Mouse (Mus musculus): ENCODE measurements around the gene Zfp146. TPM values are rescaled to one million over a fixed set of nuclear protein-coding genes. Genes with fewer than 3 reads are reported as not detected.
"Not testable (repeated sequence)": the region's sequence is repeated elsewhere in the genome, so short reads cannot be mapped to it uniquely, and the experiment has no call there.

The Zfp146 gene
- polyA plus RNA-seq, 1 experiment from 2014 or later = 3.1 TPM

DNA sequence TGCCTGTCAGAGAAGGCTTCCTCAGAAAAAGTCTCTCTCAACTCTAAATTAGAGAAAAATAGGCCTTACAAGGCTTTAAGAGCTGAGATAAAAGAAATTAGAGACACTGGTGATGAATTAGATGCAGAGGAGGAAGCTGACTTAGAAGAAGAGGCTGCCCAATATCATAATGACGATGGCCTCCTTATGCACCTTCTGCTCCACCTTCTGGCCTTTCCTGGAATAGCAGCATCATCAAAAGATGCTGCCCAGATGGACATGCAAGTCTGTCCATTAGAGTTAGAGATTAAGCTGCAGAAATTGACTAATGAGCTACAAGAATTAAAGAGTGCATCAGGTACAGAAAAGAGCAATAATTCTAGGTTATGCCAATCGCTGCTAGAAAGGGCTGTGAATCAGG is 35.8 kb upstream of the Zfp146 start:
- H3K36me3 ChIP-seq (ENCODE audit: control insufficient read depth, insufficient read depth) = no peaks in the 10 kb centered on the region
- no peak overlapping the region for H3K4me3 ChIP-seq (ENCODE audit: low read depth, low read length)
- H3K4me2 ChIP-seq (replicated peaks; ENCODE audit: low read depth) = no peak overlapping the region
- H3K4me1 ChIP-seq (replicated peaks; ENCODE audit: control insufficient read depth, insufficient read depth, low read length) = no peaks in the 10 kb centered on the region
- no peak for ATAC-seq
- peak; percentile 92 for TF ChIP-seq CTCF (IDR thresholded peaks at IDR 0.05; ENCODE audit: low read depth)
- no peaks in the 10 kb centered on the region for H3K27me3 ChIP-seq (replicated peaks; ENCODE audit: control insufficient read depth, insufficient read depth, low read length)
- H3K9me3 ChIP-seq (ENCODE audit: control insufficient read depth) = no peaks in the 10 kb centered on the region
- no peak overlapping the region for H3K27ac ChIP-seq (ENCODE audit: low read depth, low read length)
- H3K9ac ChIP-seq (ENCODE audit: low read depth, low read length) = no peak overlapping the region
- WGBS = 3% methylated on average over 2 of the region's 2 CpGs

DNA sequence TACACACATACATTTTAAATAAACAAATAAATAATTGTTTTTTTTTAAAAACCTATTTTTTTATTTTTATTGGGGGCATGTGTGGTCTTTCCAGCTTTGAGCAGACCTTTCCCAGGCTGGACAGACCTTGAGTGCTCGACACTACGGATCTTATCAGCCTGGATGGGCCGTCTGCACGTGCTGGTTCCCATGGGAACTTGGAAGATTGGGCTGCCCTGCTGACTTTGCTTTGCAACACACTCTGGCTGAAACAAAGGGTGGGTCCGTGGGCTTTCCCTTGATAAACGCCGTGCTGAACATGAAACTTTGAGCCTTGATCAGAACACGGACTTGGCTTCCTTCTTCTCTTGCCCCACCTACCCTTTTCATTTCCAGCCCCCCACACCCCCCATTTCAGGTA is 34.8 kb upstream of the Zfp146 start:
- Histone ChIP-seq H3K9me3 (ENCODE audit: control insufficient read depth) (no peaks in the 10 kb centered on the region), H3K4me3 (ENCODE audit: low read depth, low read length) (peak overlapping the region; percentile 17), H3K4me1 (replicated peaks; ENCODE audit: control insufficient read depth, insufficient read depth, low read length) (no peaks in the 10 kb centered on the region), H3K4me2 (replicated peaks; ENCODE audit: low read depth) (peak overlapping the region; percentile 51), H3K9ac (ENCODE audit: low read depth, low read length) (no peak overlapping the region), H3K36me3 (ENCODE audit: control insufficient read depth, insufficient read depth) (no peaks in the 10 kb centered on the region), H3K27ac (ENCODE audit: low read depth, low read length) (0 out of 2 replicates have a peak overlapping the region, but pooled peaks have one; percentile 5), H3K27me3 (replicated peaks; ENCODE audit: control insufficient read depth, insufficient read depth, low read length) (no peaks in the 10 kb centered on the region)
- WGBS = 26% methylated on average over 8 of the region's 8 CpGs
- ATAC-seq = peak; percentile 67
- TF ChIP-seq CTCF (IDR thresholded peaks at IDR 0.05; ENCODE audit: low read depth) = no peak

DNA sequence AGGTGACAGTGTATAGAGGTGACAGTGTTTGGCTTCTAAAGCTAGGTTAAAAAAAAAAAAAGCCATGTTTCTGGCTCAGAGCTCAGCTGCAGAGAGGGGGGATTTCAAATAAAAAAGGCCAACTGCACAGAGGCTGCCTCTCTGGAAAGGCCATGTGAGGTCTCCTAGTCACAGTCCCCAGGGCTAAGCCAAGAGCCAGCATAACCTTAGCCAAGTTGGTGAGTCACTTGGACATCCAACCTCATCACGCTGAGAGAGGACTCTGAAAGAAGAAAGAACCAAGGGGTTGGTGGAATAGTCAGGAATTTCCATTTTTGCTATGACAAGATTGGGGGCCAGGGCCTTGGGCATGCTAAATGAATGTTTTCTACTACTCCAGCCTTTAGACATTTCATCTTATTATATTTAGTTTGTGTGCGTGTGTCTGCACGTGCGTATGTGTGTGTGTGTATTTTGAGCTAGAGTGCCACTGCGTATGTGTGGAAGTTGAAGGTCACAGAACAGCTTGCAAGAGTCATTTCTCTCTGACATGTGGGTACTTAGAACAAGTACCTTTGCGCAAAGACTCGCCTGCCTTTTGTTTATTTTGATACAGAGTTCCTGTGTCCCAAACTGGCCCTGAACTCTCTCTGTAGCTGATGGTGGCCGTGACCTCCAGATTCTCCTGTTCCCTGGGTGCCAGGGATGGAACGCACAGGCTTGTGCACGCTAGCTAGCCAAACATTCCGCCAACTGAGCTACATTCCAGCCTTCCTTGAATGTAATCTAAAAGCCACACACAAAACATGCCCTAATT is 33.5 kb upstream of the Zfp146 start:
- H3K9me3 ChIP-seq (ENCODE audit: control insufficient read depth) = no peaks in the 10 kb centered on the region
- no peaks in the 10 kb centered on the region for H3K36me3 ChIP-seq (ENCODE audit: control insufficient read depth, insufficient read depth)
- WGBS = 71% methylated on average over 11 of the region's 11 CpGs
- no peaks in the 10 kb centered on the region for H3K27me3 ChIP-seq (replicated peaks; ENCODE audit: control insufficient read depth, insufficient read depth, low read length)
- H3K9ac ChIP-seq (ENCODE audit: low read depth, low read length) = no peak overlapping the region
- no peak for TF ChIP-seq CTCF (IDR thresholded peaks at IDR 0.05; ENCODE audit: low read depth)
- H3K4me2 ChIP-seq (replicated peaks; ENCODE audit: low read depth) = no peak overlapping the region
- no peak overlapping the region for H3K27ac ChIP-seq (ENCODE audit: low read depth, low read length)
- no peak for ATAC-seq
- no peak overlapping the region for H3K4me3 ChIP-seq (ENCODE audit: low read depth, low read length)
- no peaks in the 10 kb centered on the region for H3K4me1 ChIP-seq (replicated peaks; ENCODE audit: control insufficient read depth, insufficient read depth, low read length)

DNA sequence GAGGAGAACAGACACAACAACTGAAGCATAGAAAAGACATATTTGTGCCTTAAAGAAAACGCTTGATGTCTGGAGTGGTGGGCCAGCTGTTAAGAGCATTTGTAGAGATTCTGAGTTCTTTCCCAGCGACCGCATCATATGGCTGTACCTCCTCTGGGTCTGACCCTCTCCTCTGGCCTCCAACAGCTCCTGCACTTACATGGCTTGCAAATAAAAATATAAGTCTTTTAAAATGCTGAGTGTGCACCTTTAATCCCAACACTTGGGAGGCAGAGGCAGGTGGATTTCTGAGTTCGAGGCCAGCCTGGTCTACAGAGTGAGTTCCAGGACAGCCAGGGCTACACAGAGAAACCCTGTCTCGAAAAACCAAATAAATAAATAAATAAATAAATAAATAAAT is 31.1 kb upstream of the Zfp146 start:
- H3K4me2 ChIP-seq (replicated peaks; ENCODE audit: low read depth); H3K4me3 ChIP-seq (ENCODE audit: low read depth, low read length); H3K4me1 ChIP-seq (replicated peaks; ENCODE audit: control insufficient read depth, insufficient read depth, low read length); H3K27ac ChIP-seq (ENCODE audit: low read depth, low read length); H3K9me3 ChIP-seq (ENCODE audit: control insufficient read depth); H3K36me3 ChIP-seq (ENCODE audit: control insufficient read depth, insufficient read depth); ATAC-seq; H3K27me3 ChIP-seq (replicated peaks; ENCODE audit: control insufficient read depth, insufficient read depth, low read length); H3K9ac ChIP-seq (ENCODE audit: low read depth, low read length): not testable (repeated sequence)
- 88% methylated on average over 5 of the region's 5 CpGs for WGBS

DNA sequence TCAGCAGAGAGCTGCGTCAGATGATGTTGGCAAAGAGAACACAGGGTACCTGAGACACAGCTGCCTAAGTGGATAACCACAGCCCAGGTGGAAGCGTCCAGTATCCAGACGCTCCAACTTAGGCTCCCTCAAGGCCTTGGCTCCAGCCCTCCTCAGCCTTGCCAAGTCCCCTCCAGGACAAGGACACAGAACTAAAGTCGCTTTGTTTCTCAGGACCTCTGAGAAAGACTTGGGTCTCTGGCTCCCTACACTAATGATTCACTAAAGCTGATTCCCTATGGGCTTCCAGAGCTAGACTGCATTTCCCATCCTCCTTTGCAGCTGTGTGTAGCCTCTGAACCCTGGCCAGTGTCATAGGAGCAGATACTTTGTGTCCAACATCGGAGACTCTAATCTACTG is 30.6 kb upstream of the Zfp146 start:
- H3K9me3 ChIP-seq (ENCODE audit: control insufficient read depth) = no peaks in the 10 kb centered on the region
- no peaks in the 10 kb centered on the region; the same call in 1 of the 2 replicates for H3K4me1 ChIP-seq (replicated peaks; ENCODE audit: control insufficient read depth, insufficient read depth, low read length)
- no peaks in the 10 kb centered on the region for H3K27me3 ChIP-seq (replicated peaks; ENCODE audit: control insufficient read depth, insufficient read depth, low read length)
- no peaks in the 10 kb centered on the region for H3K36me3 ChIP-seq (ENCODE audit: control insufficient read depth, insufficient read depth)
- TF ChIP-seq CTCF (IDR thresholded peaks at IDR 0.05; ENCODE audit: low read depth) = no peak
- H3K4me2 ChIP-seq (replicated peaks; ENCODE audit: low read depth) = no peak overlapping the region
- H3K9ac ChIP-seq (ENCODE audit: low read depth, low read length) = no peak overlapping the region
- no peak overlapping the region for H3K27ac ChIP-seq (ENCODE audit: low read depth, low read length)
- no peak overlapping the region for H3K4me3 ChIP-seq (ENCODE audit: low read depth, low read length)
- 81% methylated on average over 5 of the region's 5 CpGs for WGBS
- no peak for ATAC-seq

DNA sequence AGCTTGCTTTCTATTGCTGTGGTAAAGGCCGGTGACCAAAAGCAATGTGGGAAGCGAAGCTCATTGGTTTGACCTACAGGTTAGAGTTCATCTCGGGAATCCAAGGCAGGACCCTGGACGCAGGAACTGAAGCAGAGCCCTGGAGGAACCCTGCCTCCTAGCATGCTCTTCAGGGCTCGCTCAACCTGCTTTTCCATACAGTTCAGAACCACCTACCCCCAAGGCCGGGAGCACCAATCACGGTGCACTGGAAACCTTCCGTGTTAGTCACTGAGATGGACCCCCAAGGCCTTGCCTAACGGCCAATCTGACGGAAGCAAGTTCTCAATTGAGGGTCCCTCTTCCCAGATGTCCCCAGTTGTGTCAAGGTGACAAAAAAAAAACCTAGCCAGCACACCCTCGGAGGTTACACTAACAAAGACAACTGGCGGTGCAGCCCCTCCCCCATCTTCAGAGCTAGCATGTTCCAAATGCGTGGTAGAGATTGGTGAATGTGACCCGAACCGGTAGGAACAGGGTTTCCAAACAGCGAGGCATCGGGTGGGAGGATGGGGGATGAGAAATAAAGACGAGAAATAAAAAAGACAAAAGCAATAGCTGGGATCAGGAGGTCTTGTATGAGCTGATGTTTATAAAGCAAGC is 30.1 kb upstream of the Zfp146 start:
- 80% methylated on average over 18 of the region's 18 CpGs for WGBS
- Histone ChIP-seq H3K27me3 (replicated peaks; ENCODE audit: control insufficient read depth, insufficient read depth, low read length) (no peaks in the 10 kb centered on the region), H3K9ac (ENCODE audit: low read depth, low read length) (no peak overlapping the region), H3K4me1 (replicated peaks; ENCODE audit: control insufficient read depth, insufficient read depth, low read length) (no peaks in the 10 kb centered on the region; the same call in 1 of the 2 replicates), H3K27ac (ENCODE audit: low read depth, low read length) (no peak overlapping the region), H3K36me3 (ENCODE audit: control insufficient read depth, insufficient read depth) (no peaks in the 10 kb centered on the region), H3K4me3 (ENCODE audit: low read depth, low read length) (no peak overlapping the region), H3K4me2 (replicated peaks; ENCODE audit: low read depth) (no peak overlapping the region), H3K9me3 (ENCODE audit: control insufficient read depth) (no peaks in the 10 kb centered on the region)
- TF ChIP-seq CTCF (IDR thresholded peaks at IDR 0.05; ENCODE audit: low read depth) = no peak
- ATAC-seq = no peak
